Mouse (Mus musculus) right cerebral cortex, postnatal 25 days (tissue): ENCODE results near the gene Tmem183a.

ENCODE experiments used
- DNase-seq: peaks from one replicate; pipeline ENCODE4 v3.0.0; 2022

Gene Tmem183a

GRCm38 (mm10) chr1:134344005-134344950 lies 17.5 kb downstream of the Tmem183a start:
- DNase-seq = peak; percentile 86

- DNase-seq = no peak
Observed at GRCm38 (mm10) chr1:134343567-134343966, 18.2 kb downstream of the Tmem183a start.

- no peak for DNase-seq
Observed at GRCm38 (mm10) chr1:134342781-134343310, 18.9 kb downstream of the Tmem183a start.

GRCm38 (mm10) chr1:134342278-134342664 lies 19.5 kb downstream of the Tmem183a start:
- DNase-seq = no peak

- no peak for DNase-seq
Observed at GRCm38 (mm10) chr1:134341641-134342277, 20.0 kb downstream of the Tmem183a start.

- no peak for DNase-seq
Observed at GRCm38 (mm10) chr1:134339757-134340619, 21.8 kb downstream of the Tmem183a start.

- DNase-seq = no peak
Observed at GRCm38 (mm10) chr1:134339162-134339561, 22.6 kb downstream of the Tmem183a start.

- DNase-seq = no peak
Observed at GRCm38 (mm10) chr1:134336958-134337710, 24.6 kb downstream of the Tmem183a start.

GRCm38 (mm10) chr1:134335924-134336810 lies 25.6 kb downstream of the Tmem183a start:
- DNase-seq = no peak

- peak; percentile 68 for DNase-seq
Observed at GRCm38 (mm10) chr1:134335211-134335923, 26.4 kb downstream of the Tmem183a start.

- no peak for DNase-seq
Observed at GRCm38 (mm10) chr1:134334111-134334827, 27.5 kb downstream of the Tmem183a start.

GRCm38 (mm10) chr1:134333371-134334110 lies 28.2 kb downstream of the Tmem183a start:
- no peak for DNase-seq

- peak; percentile 64 for DNase-seq
Observed at GRCm38 (mm10) chr1:134332770-134333271, 29.0 kb downstream of the Tmem183a start, which contains the start of gene Ppfia4. Ppfia4 (minus strand) TSS chr1:134332928.

GRCm38 (mm10) chr1:134331879-134332635 lies 29.7 kb downstream of the Tmem183a start:
- DNase-seq = peak; percentile 69

GRCm38 (mm10) chr1:134326841-134327346 lies 34.9 kb downstream of the Tmem183a start:
- DNase-seq = no peak

- no peak for DNase-seq
Observed at GRCm38 (mm10) chr1:134322591-134322990, 39.2 kb downstream of the Tmem183a start.

GRCm38 (mm10) chr1:134320691-134321301 lies 41.0 kb downstream of the Tmem183a start:
- DNase-seq = no peak
